Mouse (Mus musculus): ENCODE results near the gene Prkn.

DNA sequence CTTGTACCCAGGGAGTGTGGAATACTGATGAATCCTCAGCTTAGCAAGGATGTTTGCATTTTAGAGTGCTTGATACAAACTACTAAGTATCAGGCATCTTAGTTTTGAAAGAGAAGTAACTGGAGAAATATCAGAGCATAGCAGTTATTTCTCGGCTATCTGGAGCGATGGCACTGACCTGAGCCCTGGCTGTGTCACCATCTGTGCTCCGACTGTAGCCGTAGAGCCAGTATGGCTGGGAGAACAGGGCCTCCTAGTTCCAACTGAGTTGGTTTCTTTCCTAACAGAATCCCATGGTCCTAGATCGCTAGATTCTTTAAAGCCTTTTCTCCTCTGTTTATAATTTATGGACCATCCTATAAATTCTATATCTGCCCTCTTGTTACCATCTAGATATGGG lies 122.0 kb downstream of the Prkn start:
- TF ChIP-seq CTCF (IDR thresholded peaks at IDR 0.05; ENCODE audit: borderline replicate concordance, extremely low read depth, insufficient read depth, insufficient read length) (no peak), POLR2A (IDR thresholded peaks at IDR 0.05; ENCODE audit: borderline replicate concordance, extremely low read depth, insufficient read depth, insufficient read length, poor library complexity, severe bottlenecking) (no peak)
